Mouse (Mus musculus) embryo, embryonic 10.5 days (tissue): Measurements from ENCODE around the gene Stxbp6.

ENCODE experiments used
- DNase-seq: peaks from one replicate; pipeline ENCODE4 v3.0.0-alpha.2; 2015; ENCODE audit warnings: low spot score

Stxbp6 gene

DNA sequence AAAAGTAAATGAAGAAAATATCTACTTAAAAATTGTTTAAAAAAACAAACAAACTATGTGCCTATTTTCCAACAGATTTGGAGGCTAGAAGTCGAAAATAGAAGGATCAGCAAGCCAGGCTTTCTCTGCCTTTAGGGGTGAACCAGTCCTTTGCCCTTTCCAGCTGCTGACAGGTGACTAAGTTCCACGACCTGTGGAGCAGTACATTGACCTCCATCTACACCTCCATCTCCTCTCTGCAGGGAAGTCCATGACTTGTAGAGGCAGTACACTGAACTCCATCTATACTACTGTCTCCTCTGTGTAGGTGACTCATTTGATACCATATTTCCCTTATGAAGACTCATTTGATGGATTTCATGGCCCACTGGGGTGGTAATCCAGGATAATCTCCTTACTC, 78.2 kb downstream of the Stxbp6 start:
- DNase-seq: no peak

- no peak for DNase-seq
Measured at GRCm38 (mm10) chr12:44993391-44993790, 81.1 kb downstream of the Stxbp6 start.

DNA sequence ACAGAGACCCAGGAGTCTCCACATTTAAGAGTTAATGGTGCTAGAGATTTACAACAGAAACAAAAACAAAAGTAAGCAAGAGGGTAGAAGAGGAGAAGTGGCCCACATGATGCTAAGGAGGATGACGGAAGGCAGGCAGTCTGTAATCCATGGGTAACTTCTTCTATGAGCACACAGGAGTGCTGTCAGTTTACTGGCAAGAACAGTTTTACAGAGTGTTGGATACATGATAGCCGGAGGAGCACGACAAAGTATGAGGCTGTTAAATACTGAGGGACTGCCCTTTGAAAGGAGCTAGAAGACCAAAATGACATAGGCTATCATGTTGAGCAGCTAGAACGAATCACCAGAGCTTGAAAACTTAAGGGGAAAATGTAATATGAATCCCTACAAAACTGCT, 81.7 kb downstream of the Stxbp6 start:
- no peak for DNase-seq

- DNase-seq: no peak
Measured at GRCm38 (mm10) chr12:44990379-44990778, 84.1 kb downstream of the Stxbp6 start.

DNA sequence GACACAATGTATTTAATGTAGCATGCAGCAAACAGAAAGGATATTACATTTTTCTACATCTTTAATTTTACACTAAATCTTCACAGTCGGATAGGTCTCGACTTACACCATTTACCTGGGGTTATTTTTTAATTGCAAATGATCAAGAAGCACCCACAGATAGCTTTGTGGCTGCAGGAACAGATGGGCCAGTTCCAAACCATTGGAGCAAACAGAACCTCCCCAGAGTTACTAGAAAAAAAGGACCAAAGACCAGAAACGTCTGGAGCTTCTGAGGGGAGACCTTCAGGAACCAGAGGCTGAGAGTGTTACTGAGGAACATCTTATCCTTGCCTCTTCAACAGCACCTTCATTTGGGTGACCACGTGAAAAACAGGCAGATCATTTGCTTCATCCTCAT, 85.5 kb downstream of the Stxbp6 start:
- DNase-seq: no peak

DNA sequence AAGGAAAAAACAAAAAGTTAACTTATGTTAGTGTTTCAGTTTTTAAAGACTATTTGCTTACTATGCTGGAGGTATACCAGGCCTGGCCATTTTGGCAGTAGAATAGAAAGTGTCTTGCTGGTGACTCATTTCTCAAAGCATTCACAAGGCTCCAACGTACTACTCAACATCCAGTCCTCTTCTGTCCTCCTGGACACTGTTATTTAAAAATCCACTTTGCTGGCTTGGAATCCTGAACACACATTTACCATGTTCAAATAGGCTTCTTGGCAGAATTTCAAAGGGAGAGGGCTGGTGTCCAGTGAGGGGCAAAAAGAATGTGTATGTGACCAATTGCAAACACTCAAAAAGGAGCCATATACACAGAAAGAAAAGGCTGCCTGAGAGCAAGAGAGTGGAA, 86.7 kb downstream of the Stxbp6 start:
- no peak for DNase-seq

GRCm38 (mm10) chr12:44979316-44979848, 95.1 kb downstream of the Stxbp6 start:
- DNase-seq: no peak

- DNase-seq: no peak
Measured at GRCm38 (mm10) chr12:44975266-44975665, 99.2 kb downstream of the Stxbp6 start.

DNA sequence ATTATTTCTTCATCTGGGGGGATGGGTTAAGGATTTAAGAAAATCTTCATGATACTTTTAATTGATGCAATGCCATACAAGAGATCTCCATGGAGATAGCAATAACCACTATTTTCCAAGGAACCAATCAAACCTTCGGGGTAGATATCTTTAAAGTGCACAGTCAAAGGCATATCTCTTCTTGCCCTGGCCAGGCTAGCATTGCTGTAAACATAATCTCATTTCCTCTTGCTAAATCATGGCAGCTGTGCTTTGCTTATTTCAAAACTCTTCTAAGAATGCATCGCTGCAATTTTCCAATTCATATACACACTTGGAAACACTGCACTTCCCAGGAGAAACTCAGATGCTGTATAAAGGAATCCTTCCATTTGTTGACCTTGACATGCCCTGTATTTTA, 103.0 kb downstream of the Stxbp6 start:
- no peak for DNase-seq

DNA sequence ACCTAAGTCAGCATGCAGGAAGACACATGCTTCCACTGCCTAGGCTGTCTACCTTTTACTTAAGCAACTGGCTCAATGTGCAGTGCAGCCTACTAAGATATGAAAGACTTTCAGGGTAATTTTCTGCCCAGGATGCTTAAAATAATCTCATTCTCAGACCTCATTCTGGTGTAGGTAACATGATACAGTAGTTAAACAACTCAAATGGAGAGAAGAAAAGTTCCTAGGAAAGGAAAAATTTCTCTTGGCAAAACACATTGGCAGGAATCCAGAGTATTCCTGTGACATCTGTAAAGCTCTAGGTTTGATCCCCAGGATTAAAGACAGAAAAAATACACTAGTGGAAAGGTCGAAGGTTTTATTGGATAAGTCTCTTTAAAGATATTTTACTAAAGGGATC, 107.1 kb downstream of the Stxbp6 start:
- DNase-seq: no peak

- no peak for DNase-seq
Measured at GRCm38 (mm10) chr12:44957474-44957873, 117.0 kb downstream of the Stxbp6 start.

- no peak for DNase-seq
Measured at GRCm38 (mm10) chr12:44953121-44953520, 121.4 kb downstream of the Stxbp6 start.

GRCm38 (mm10) chr12:44952072-44952471, 122.4 kb downstream of the Stxbp6 start:
- no peak for DNase-seq

DNA sequence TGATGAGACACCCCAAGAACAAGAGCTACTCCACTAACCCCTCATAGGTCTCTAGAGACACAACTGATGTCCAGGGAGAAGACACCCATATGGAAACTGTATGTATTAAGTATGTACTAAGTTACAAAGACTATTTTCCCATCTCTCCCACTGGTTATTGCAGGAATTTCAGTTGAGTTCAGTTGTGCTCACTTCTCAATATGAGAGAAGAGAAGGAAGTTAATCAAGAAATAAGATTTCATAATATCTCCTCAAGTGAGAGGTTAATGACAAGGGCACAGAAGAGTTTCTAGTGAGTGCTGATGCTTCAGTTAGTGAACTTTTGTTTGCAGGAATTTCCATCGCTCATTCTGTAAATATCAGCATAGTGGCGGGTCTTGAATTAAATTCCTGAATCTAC, 124.0 kb downstream of the Stxbp6 start:
- DNase-seq: no peak

- DNase-seq: no peak
Measured at GRCm38 (mm10) chr12:44947823-44948222, 126.7 kb downstream of the Stxbp6 start.

DNA sequence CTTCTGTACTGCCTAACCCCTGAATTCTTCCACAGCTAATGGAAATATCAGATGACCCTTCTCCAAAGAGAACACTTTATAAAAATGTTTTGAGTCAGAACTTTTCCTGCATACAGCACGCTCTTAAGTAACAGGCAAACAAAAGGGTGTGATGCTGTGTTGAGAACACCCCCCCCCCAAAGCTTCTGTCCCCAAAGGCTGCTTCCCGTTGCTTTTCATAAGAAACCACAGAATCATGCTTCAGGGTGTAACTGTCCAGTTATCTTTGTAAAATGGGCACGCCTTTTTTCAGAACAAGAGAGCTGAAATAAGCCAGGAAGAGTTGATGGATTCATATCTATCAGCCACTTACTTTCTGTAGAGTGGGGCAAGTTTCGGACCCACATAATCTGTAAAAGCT, 134.2 kb downstream of the Stxbp6 start:
- DNase-seq: no peak

GRCm38 (mm10) chr12:44939106-44939505, 135.4 kb downstream of the Stxbp6 start:
- DNase-seq: no peak

DNA sequence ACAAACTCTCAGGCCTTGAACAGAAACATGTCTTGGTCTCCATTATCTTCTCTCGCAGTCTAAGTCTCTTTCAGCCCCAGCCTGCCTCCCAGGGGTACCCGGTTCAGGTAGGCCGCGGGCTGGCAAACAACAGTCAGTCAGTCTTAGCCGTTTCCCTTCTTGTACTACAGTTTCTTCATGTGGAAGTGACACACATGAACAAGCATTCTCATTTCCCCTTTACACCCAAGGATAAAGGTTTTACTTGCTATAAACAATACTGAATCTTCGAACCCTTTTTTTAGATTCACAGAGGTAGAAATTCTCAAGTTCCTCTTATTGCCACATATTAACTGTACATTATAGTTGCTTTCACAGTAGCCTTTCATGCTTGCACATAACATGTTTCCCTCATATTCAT, 141.6 kb downstream of the Stxbp6 start:
- no peak for DNase-seq

DNA sequence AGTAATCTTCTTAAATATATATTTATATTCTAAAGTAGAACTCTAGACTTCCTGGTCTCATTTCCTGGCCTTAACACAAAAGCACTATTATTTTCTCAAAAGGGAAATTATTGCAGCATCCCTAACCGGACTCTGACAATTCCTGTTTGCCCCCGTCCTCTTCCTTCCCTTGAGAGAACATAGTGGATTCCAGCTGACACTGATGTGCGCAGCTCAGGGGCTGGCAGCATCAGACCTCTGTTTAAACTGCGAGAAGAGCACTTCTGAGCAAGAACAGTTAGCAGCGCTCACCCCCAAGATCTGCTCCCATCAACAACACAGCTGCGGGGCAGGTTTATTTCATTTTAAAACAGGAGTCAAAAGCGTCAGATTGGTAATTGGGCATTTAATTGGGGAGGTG, 142.8 kb downstream of the Stxbp6 start:
- DNase-seq: no peak

DNA sequence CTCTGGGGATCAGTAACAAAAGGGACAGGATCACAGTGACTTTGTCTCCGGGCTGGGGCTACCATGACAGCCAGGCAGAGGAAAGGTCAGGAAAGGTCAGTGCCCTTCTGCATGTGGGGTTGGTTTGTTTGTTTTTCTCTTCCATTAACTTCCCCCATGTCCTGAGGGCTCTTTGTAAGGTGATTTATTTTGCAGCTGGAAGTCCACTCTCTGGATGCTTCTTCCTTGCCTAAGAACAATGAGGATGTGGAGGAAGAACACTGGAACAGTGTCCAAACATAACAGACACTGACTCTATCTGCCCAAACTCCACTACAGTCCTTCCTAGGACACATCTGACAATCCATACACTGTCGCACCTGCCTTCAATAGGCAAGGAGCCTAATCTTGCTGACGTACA, 146.1 kb downstream of the Stxbp6 start:
- DNase-seq: peak; percentile 75

DNA sequence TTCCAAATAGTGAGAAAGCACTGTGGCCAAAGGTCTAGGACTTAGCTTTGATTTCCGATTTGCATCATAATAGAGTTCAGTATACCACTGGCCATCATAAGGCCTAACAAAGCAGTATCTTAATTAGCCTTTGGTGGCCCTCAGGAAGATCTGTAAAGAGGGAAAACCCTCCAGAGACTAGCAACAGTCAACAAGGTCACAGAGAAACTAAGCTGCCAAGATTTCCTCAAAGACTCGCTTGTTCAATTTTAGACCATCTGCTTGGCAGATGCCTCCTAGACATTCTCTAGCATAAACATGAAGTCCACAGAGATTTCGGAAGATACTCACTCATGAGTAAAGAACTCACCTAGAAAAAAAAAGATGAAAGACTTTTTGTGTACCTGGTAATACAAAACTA, 148.6 kb downstream of the Stxbp6 start:
- DNase-seq: peak; percentile 45

GRCm38 (mm10) chr12:44923273-44923672, 151.2 kb downstream of the Stxbp6 start:
- DNase-seq: no peak

GRCm38 (mm10) chr12:44922241-44922640, 152.3 kb downstream of the Stxbp6 start:
- no peak for DNase-seq

GRCm38 (mm10) chr12:44919613-44920012, 154.9 kb downstream of the Stxbp6 start:
- no peak for DNase-seq

DNA sequence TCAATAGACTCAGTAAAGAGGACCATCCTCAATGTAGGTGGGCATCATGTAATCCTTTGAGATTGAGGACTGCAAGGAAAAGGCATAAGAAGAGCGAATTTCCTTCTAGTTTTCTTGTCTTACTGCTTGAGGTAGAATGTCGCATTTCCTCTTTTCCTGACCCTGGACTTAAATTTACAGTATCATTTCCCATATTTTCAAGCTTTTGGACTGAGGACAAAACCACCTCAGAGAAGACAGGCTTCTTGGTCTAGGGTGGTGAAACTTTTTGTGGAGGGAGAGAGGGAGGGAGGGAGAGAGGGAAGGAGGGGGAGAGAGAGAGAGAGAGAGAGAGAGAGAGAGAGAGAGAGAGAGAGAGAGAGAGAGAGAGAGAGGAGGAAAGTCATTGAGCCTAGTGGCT, 155.6 kb downstream of the Stxbp6 start:
- DNase-seq: no peak
